Mouse (Mus musculus): ENCODE results near the gene Ccr9. TPM values are rescaled to one million over a fixed set of nuclear protein-coding genes. Genes with fewer than 3 reads are reported as not detected.

The Ccr9 gene
- polyA plus RNA-seq, 1 experiment = not detected

- Histone ChIP-seq H3K4me3 (ENCODE audit: insufficient read depth, low read length) (no peak overlapping the region), H3K27ac (ENCODE audit: insufficient read depth, low read length) (no peak overlapping the region), H3K4me1 (ENCODE audit: control insufficient read depth, insufficient read depth, low read length) (no peaks in the 10 kb centered on the region)
- TF ChIP-seq POLR2A (IDR thresholded peaks at IDR 0.05; ENCODE audit: low read depth, low read length) = no peak
- no peak for TF ChIP-seq CTCF (IDR thresholded peaks at IDR 0.05; ENCODE audit: borderline replicate concordance, insufficient read depth, low read length)
Measured at GRCm38 (mm10) chr9:123788855-123789529, 110.8 kb downstream of the Ccr9 start.

GRCm38 (mm10) chr9:123796174-123796573 lies 117.9 kb downstream of the Ccr9 start:
- H3K4me3 ChIP-seq (ENCODE audit: insufficient read depth, low read length) = no peak overlapping the region
- H3K27ac ChIP-seq (ENCODE audit: insufficient read depth, low read length) = no peak overlapping the region
- TF ChIP-seq CTCF (IDR thresholded peaks at IDR 0.05; ENCODE audit: borderline replicate concordance, insufficient read depth, low read length) (no peak), POLR2A (IDR thresholded peaks at IDR 0.05; ENCODE audit: low read depth, low read length) (no peak)

GRCm38 (mm10) chr9:123801527-123801926 lies 123.3 kb downstream of the Ccr9 start:
- Histone ChIP-seq H3K27ac (ENCODE audit: insufficient read depth, low read length) (no peak overlapping the region), H3K4me3 (ENCODE audit: insufficient read depth, low read length) (no peak overlapping the region), H3K4me1 (ENCODE audit: control insufficient read depth, insufficient read depth, low read length) (no peaks in the 10 kb centered on the region)
- TF ChIP-seq POLR2A (IDR thresholded peaks at IDR 0.05; ENCODE audit: low read depth, low read length) (no peak), CTCF (IDR thresholded peaks at IDR 0.05; ENCODE audit: borderline replicate concordance, insufficient read depth, low read length) (no peak)

More at GRCm38 (mm10) chr9:123796174-123796573, 117.9 kb downstream of the Ccr9 start:
- no peaks in the 10 kb centered on the region for H3K4me1 ChIP-seq (ENCODE audit: control insufficient read depth, insufficient read depth, low read length)

GRCm38 (mm10) chr9:123802421-123802820 lies 124.2 kb downstream of the Ccr9 start:
- no peak for TF ChIP-seq CTCF (IDR thresholded peaks at IDR 0.05; ENCODE audit: borderline replicate concordance, insufficient read depth, low read length)
- Histone ChIP-seq H3K4me1 (ENCODE audit: control insufficient read depth, insufficient read depth, low read length) (no peaks in the 10 kb centered on the region), H3K27ac (ENCODE audit: insufficient read depth, low read length) (no peak overlapping the region), H3K4me3 (ENCODE audit: insufficient read depth, low read length) (no peak overlapping the region)

GRCm38 (mm10) chr9:123802896-123803295 lies 124.7 kb downstream of the Ccr9 start:
- Histone ChIP-seq H3K27ac (ENCODE audit: insufficient read depth, low read length) (no peak overlapping the region), H3K4me1 (ENCODE audit: control insufficient read depth, insufficient read depth, low read length) (no peaks in the 10 kb centered on the region), H3K4me3 (ENCODE audit: insufficient read depth, low read length) (no peak overlapping the region)
- no peak for TF ChIP-seq CTCF (IDR thresholded peaks at IDR 0.05; ENCODE audit: borderline replicate concordance, insufficient read depth, low read length)

- TF ChIP-seq CTCF (IDR thresholded peaks at IDR 0.05; ENCODE audit: borderline replicate concordance, insufficient read depth, low read length) = no peak
- TF ChIP-seq POLR2A (IDR thresholded peaks at IDR 0.05; ENCODE audit: low read depth, low read length) = no peak
- Histone ChIP-seq H3K4me3 (ENCODE audit: insufficient read depth, low read length) (no peak overlapping the region), H3K27ac (ENCODE audit: insufficient read depth, low read length) (no peak overlapping the region), H3K4me1 (ENCODE audit: control insufficient read depth, insufficient read depth, low read length) (peaks cover 5% of the 10 kb centered on the region; the same call in 1 of the 2 replicates)
Measured at GRCm38 (mm10) chr9:123805241-123805640, 127.0 kb downstream of the Ccr9 start.

GRCm38 (mm10) chr9:123806267-123806666 lies 128.0 kb downstream of the Ccr9 start, which contains the start of gene Cxcr6:
TSS of gene Cxcr6 (plus strand) at chr9:123806475.
- Histone ChIP-seq H3K4me1 (ENCODE audit: control insufficient read depth, insufficient read depth, low read length) (peaks cover 5% of the 10 kb centered on the region; the same call in 1 of the 2 replicates), H3K27ac (ENCODE audit: insufficient read depth, low read length) (0 out of 2 replicates have a peak within 1 kb of the TSS, but pooled peaks have one; percentile 4), H3K4me3 (ENCODE audit: insufficient read depth, low read length) (no peak within 1 kb of the TSS)
- TF ChIP-seq POLR2A (IDR thresholded peaks at IDR 0.05; ENCODE audit: low read depth, low read length) = no peak
- TF ChIP-seq CTCF (IDR thresholded peaks at IDR 0.05; ENCODE audit: borderline replicate concordance, insufficient read depth, low read length) = no peak

- H3K4me1 ChIP-seq (ENCODE audit: control insufficient read depth, insufficient read depth, low read length) = peaks cover 14% of the 10 kb centered on the region
- TF ChIP-seq POLR2A (IDR thresholded peaks at IDR 0.05; ENCODE audit: low read depth, low read length) (no peak), CTCF (IDR thresholded peaks at IDR 0.05; ENCODE audit: borderline replicate concordance, insufficient read depth, low read length) (no peak)
Measured at GRCm38 (mm10) chr9:123808583-123808982, 130.3 kb downstream of the Ccr9 start.

GRCm38 (mm10) chr9:123811831-123812230 lies 133.6 kb downstream of the Ccr9 start:
- H3K27ac ChIP-seq (ENCODE audit: insufficient read depth, low read length) = peak overlapping the region; percentile 90
- no peak for TF ChIP-seq CTCF (IDR thresholded peaks at IDR 0.05; ENCODE audit: borderline replicate concordance, insufficient read depth, low read length)
- no peak for TF ChIP-seq POLR2A (IDR thresholded peaks at IDR 0.05; ENCODE audit: low read depth, low read length)
- peaks cover 29% of the 10 kb centered on the region for H3K4me1 ChIP-seq (ENCODE audit: control insufficient read depth, insufficient read depth, low read length)
- H3K4me3 ChIP-seq (ENCODE audit: insufficient read depth, low read length) = no peak overlapping the region

More at GRCm38 (mm10) chr9:123808583-123808982, 130.3 kb downstream of the Ccr9 start:
- Histone ChIP-seq H3K4me3 (ENCODE audit: insufficient read depth, low read length) (no peak overlapping the region), H3K27ac (ENCODE audit: insufficient read depth, low read length) (peak overlapping the region; percentile 99; the same call in 1 of the 2 replicates)

GRCm38 (mm10) chr9:123814326-123814725 lies 136.1 kb downstream of the Ccr9 start:
- no peak overlapping the region for H3K27ac ChIP-seq (ENCODE audit: insufficient read depth, low read length)
- peaks cover 33% of the 10 kb centered on the region for H3K4me1 ChIP-seq (ENCODE audit: control insufficient read depth, insufficient read depth, low read length)
- no peak overlapping the region for H3K4me3 ChIP-seq (ENCODE audit: insufficient read depth, low read length)
- no peak for TF ChIP-seq CTCF (IDR thresholded peaks at IDR 0.05; ENCODE audit: borderline replicate concordance, insufficient read depth, low read length)
- no peak for TF ChIP-seq POLR2A (IDR thresholded peaks at IDR 0.05; ENCODE audit: low read depth, low read length)

Measured in embryonic fibroblast, embryonic 13.5 days (primary cell).